Mouse (Mus musculus) left cerebral cortex, adult 9 months (tissue): ENCODE results near the gene Uty.

Source experiments
- DNase-seq, 2 experiments: peaks; one replicate each; pipeline ENCODE4 v3.0.0; 2022; ENCODE audit warnings: low spot score in 2 of 2

The Uty gene

GRCm38 (mm10) chrY:1245426-1245863 lies at the start of gene Uty:
TSS of gene Uty (minus strand) at chrY:1245759.
- peak in 1 of 2 experiments; percentile 53 for DNase-seq

DNA sequence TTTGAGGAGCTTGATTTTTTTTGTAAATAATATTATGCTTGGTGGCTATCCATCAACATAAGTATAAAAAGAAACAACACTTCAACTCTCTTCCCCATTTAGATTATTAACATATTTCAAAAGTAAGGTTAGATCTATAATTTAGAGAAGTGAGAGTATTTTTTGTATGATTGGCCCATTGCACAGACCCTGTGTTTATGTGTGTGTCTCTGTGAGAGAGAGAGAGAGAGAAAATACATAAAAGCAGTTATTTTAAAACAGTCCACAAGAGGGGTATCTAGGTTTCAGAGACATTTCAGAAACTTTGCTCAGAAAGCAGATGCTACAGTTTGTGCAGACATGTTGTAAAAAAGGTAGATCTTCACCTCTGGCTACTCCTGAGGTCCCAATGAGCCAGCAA lies 48.1 kb upstream of the Uty start:
- DNase-seq, result no peak

- peak in 1 of 2 experiments; percentile 58 for DNase-seq
These were observed 40.7 kb upstream of the Uty start, which contains the start of gene Ddx3y for GRCm38 (mm10) chrY:1286171-1286795. TSS of gene Ddx3y (minus strand) at chrY:1286629.

DNA sequence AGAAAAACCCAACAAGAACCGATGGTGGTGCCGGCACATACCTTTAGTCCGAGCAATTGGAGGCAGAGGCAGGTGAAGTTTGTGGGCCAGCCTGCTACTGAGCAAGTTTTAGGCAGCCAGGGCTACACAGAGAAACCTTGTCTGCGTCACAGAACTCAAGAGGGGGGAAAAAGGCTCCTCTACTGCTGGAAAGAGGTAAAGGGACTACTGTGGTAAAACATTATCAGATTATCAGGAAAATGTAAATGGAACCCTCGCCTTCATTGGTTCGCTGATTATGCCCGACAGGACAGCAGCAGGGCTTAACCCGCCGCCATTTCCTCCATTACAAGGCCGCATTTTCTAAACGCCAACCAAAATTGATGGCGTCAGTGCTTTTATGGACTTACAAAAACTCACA lies 40.2 kb upstream of the Uty start:
- peak in 1 of 2 experiments; percentile 1 for DNase-seq

- DNase-seq, result no peak
These were observed 558 bp upstream of the Uty start for GRCm38 (mm10) chrY:1246117-1246516.

DNA sequence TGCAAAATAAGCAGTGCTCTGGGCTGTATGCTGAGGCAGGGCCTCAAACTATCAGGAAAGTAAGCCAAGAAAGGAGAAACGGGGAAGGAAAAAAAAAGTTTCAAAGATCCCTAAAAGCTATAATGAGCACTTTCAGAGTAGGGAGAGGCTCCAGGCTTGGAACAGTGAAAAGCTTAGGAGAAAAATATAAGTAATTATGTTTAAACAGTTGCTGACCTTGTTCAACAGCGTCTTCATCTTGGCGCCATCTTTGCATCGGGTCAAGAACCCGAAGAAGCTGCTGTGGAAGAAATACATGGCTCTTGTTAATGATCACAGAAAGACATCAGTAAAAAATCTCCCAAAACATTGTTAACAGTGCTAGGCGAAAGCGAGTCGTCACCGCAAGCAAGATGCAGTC lies 619 bp downstream of the Uty start:
- DNase-seq, result no peak

DNA sequence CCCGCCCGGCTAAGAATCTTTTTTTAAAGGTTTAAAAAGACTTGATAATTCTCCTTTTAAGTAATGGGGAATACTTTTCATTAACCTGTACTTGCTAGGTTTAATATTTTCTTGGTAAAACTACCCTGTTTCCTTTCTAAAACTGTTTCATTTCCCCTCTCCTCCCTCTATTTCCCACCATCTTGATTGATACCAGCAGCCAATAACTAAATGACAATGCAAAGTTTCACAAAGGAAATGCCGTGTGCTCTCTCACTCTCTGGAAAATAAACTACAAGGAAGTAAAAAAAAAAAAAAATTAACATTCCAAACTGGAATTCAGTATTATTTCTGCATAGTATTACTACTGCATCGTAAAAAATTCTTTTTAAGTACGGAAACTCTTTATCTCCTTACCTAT lies 1.1 kb downstream of the Uty start:
- DNase-seq, result no peak

DNA sequence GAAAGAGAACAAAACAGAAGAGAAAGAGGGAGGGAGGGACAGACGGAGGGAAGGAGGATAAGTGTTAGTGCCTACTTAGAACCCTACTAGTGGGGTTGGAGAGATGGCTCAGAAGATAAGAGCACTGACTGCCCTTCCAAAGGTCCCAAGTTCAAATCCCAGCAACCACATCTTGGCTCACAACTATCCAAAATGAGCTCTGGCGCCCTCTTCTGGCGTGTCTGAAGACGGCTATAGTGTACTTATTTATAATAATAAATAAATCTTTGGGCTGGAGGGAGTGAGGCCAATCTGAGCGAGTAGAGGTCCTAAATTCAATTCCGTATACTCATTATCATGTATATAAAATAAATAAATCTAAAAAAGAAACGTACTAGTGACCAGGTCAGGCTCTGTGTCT lies 25.6 kb downstream of the Uty start:
- DNase-seq, result no peak

GRCm38 (mm10) chrY:1178476-1178875 lies 67.1 kb downstream of the Uty start:
- DNase-seq, result no peak

GRCm38 (mm10) chrY:1163054-1163453 lies 82.5 kb downstream of the Uty start:
- DNase-seq, result no peak

- DNase-seq, result no peak
These were observed 129.4 kb downstream of the Uty start for GRCm38 (mm10) chrY:1116153-1116552.

GRCm38 (mm10) chrY:1114016-1114415 lies 131.5 kb downstream of the Uty start:
- DNase-seq, result no peak
